Mouse (Mus musculus) heart, embryonic 13.5 days (tissue): ENCODE measurements around the gene Lrsam1. TPM values are rescaled to one million over a fixed set of nuclear protein-coding genes. Genes with fewer than 3 reads are reported as not detected.

Experiments used
- ATAC-seq: fragments of 200-750 bp; cut with Nextera tagmentation; 2 replicates; pipeline ENCODE4 v1.8.0; 2017; ENCODE audit warnings: moderate TSS enrichment; ENCODE audit not compliant: insufficient number of reproducible peaks, low FRiP score, low TSS enrichment; ENCODE audit errors: extremely low read depth
- H3K27ac ChIP-seq: fragments of 300-500 bp; sonication (generic); replicated peaks from 2 replicates; pipeline ENCODE4 v1.5.1; 2015; ENCODE audit warnings: moderate library complexity, mild to moderate bottlenecking, inconsistent platforms
- H3K27me3 ChIP-seq: fragments of 300-500 bp; sonication (generic); replicated peaks from 2 replicates; pipeline ENCODE4 v1.6.1; 2015; ENCODE audit warnings: mild to moderate bottlenecking, inconsistent platforms
- H3K36me3 ChIP-seq: fragments of 300-500 bp; sonication (generic); 2 replicates; pipeline ENCODE4 v1.6.1; 2015; ENCODE audit warnings: mild to moderate bottlenecking, inconsistent platforms
- H3K4me1 ChIP-seq: fragments of 300-500 bp; sonication (generic); 2 replicates; pipeline ENCODE4 v1.6.1; 2015; ENCODE audit warnings: inconsistent platforms
- H3K4me2 ChIP-seq: fragments of 300-500 bp; sonication (generic); 2 replicates; pipeline ENCODE4 v1.6.1; 2015; ENCODE audit warnings: inconsistent platforms, mild to moderate bottlenecking, moderate library complexity
- H3K4me3 ChIP-seq: fragments of 300-500 bp; sonication (generic); 2 replicates; pipeline ENCODE4 v1.5.1; 2015; ENCODE audit warnings: moderate library complexity, mild to moderate bottlenecking, inconsistent platforms
- H3K9ac ChIP-seq: fragments of 300-500 bp; sonication (generic); 2 replicates; pipeline ENCODE4 v1.6.1; 2015; ENCODE audit warnings: inconsistent platforms, mild to moderate bottlenecking, moderate library complexity
- H3K9me3 ChIP-seq: fragments of 300-500 bp; sonication (generic); 2 replicates; pipeline ENCODE4 v1.6.1; 2016; ENCODE audit warnings: inconsistent platforms
- WGBS: fragments of 180-500 bp; shearing (Covaris S2); methylation state at CpG from one replicate; pipeline ENCODE4 v1.1.7; 2015; ENCODE audit warnings: mixed read lengths; 5-methylcytosine and 5-hydroxymethylcytosine counted together
- polyA plus RNA-seq: library from polyadenylated mRNA; unstranded; fragments of >200 nt; fragmentation: Nextera tagmentation; extraction: Ambion mirVana; gene quantifications from 2 replicates; pipeline ENCODE4 v1.2.1, GENCODE M21; 2015

Lrsam1 gene
- polyA plus RNA-seq, 1 experiment from 2014 or later, result 9.6 TPM

GRCm38 (mm10) chr2:32892490-32892889, 68.9 kb downstream of the Lrsam1 start:
- H3K9me3 ChIP-seq, result no peaks in the 10 kb centered on the region
- H3K36me3 ChIP-seq, result peaks cover 27% of the 10 kb centered on the region
- WGBS, result 72% methylated on average over 14 of the region's 14 CpGs
- ATAC-seq, result no peak
- no peak overlapping the region for H3K9ac ChIP-seq
- no peak overlapping the region for H3K4me3 ChIP-seq
- no peak overlapping the region for H3K4me2 ChIP-seq
- no peak overlapping the region for H3K27ac ChIP-seq
- peaks cover 90% of the 10 kb centered on the region for H3K4me1 ChIP-seq
- no peaks in the 10 kb centered on the region for H3K27me3 ChIP-seq

GRCm38 (mm10) chr2:32891278-32891677, 70.1 kb downstream of the Lrsam1 start:
- H3K4me2 ChIP-seq, result no peak overlapping the region
- ATAC-seq, result no peak
- 26% methylated on average over 9 of the region's 9 CpGs for WGBS
- peaks cover 90% of the 10 kb centered on the region for H3K4me1 ChIP-seq
- H3K27me3 ChIP-seq, result no peaks in the 10 kb centered on the region
- H3K9ac ChIP-seq, result 0 out of 2 replicates have a peak overlapping the region, but pooled peaks have one; percentile 21
- H3K27ac ChIP-seq, result peak overlapping the region; percentile 40
- no peak overlapping the region for H3K4me3 ChIP-seq
- H3K9me3 ChIP-seq, result no peaks in the 10 kb centered on the region
- H3K36me3 ChIP-seq, result peaks cover 27% of the 10 kb centered on the region

GRCm38 (mm10) chr2:32890280-32890679, 71.1 kb downstream of the Lrsam1 start:
- H3K27me3 ChIP-seq, result no peaks in the 10 kb centered on the region
- no peaks in the 10 kb centered on the region for H3K9me3 ChIP-seq
- no peak overlapping the region for H3K4me3 ChIP-seq
- no peak for ATAC-seq
- H3K27ac ChIP-seq, result peak overlapping the region; percentile 98
- H3K9ac ChIP-seq, result 0 out of 2 replicates have a peak overlapping the region, but pooled peaks have one; percentile 82
- H3K4me2 ChIP-seq, result no peak overlapping the region
- H3K36me3 ChIP-seq, result peaks cover 27% of the 10 kb centered on the region
- peaks cover 90% of the 10 kb centered on the region for H3K4me1 ChIP-seq
- 76% methylated on average over 3 of the region's 3 CpGs for WGBS

- peaks cover 94% of the 10 kb centered on the region for H3K4me1 ChIP-seq
- H3K4me2 ChIP-seq, result peak overlapping the region; percentile 59
- no peak for ATAC-seq
- H3K4me3 ChIP-seq, result no peak overlapping the region
- 15% methylated on average over 3 of the region's 3 CpGs for WGBS
- peaks cover 14% of the 10 kb centered on the region for H3K36me3 ChIP-seq
- H3K9ac ChIP-seq, result peak overlapping the region; percentile 82
- H3K27ac ChIP-seq, result peak overlapping the region; percentile 98
- H3K27me3 ChIP-seq, result no peaks in the 10 kb centered on the region
- H3K9me3 ChIP-seq, result no peaks in the 10 kb centered on the region
These were observed 72.9 kb downstream of the Lrsam1 start for GRCm38 (mm10) chr2:32888551-32888950.

- peaks cover 9% of the 10 kb centered on the region for H3K36me3 ChIP-seq
- peaks cover 96% of the 10 kb centered on the region for H3K4me1 ChIP-seq
- no peak overlapping the region for H3K4me3 ChIP-seq
- peak overlapping the region; percentile 98 for H3K27ac ChIP-seq
- peak overlapping the region; percentile 82 for H3K9ac ChIP-seq
- H3K9me3 ChIP-seq, result no peaks in the 10 kb centered on the region
- no peak for ATAC-seq
- 6% methylated on average over 9 of the region's 9 CpGs for WGBS
- no peaks in the 10 kb centered on the region for H3K27me3 ChIP-seq
- H3K4me2 ChIP-seq, result peak overlapping the region; percentile 59
These were observed 73.4 kb downstream of the Lrsam1 start for GRCm38 (mm10) chr2:32888029-32888428.

GRCm38 (mm10) chr2:32884745-32885144, 76.7 kb downstream of the Lrsam1 start:
- WGBS, result 14% methylated on average over 7 of the region's 7 CpGs
- Histone ChIP-seq H3K4me2 (peak overlapping the region; percentile 46), H3K27me3 (no peaks in the 10 kb centered on the region), H3K9ac (peak overlapping the region; percentile 45), H3K4me1 (peaks cover 100% of the 10 kb centered on the region), H3K27ac (peak overlapping the region; percentile 97), H3K9me3 (no peaks in the 10 kb centered on the region), H3K36me3 (no peaks in the 10 kb centered on the region), H3K4me3 (no peak overlapping the region)
- no peak for ATAC-seq

- H3K4me3 ChIP-seq, result peak overlapping the region; percentile 11; the same call in 1 of the 2 replicates
- WGBS, result 30% methylated on average over 11 of the region's 21 CpGs
These were observed 79.0 kb downstream of the Lrsam1 start for GRCm38 (mm10) chr2:32882283-32883043.

GRCm38 (mm10) chr2:32881723-32882122, 79.7 kb downstream of the Lrsam1 start:
- peak; percentile 7; the same call in 1 of the 2 replicates for ATAC-seq

More at GRCm38 (mm10) chr2:32882283-32883043, 79.0 kb downstream of the Lrsam1 start:
- no peaks in the 10 kb centered on the region for H3K36me3 ChIP-seq
- H3K27ac ChIP-seq, result peak overlapping the region; percentile 97
- no peak for ATAC-seq
- H3K9ac ChIP-seq, result peak overlapping the region; percentile 73
- H3K4me1 ChIP-seq, result peaks cover 100% of the 10 kb centered on the region
- H3K9me3 ChIP-seq, result no peaks in the 10 kb centered on the region
- H3K4me2 ChIP-seq, result peak overlapping the region; percentile 55
- no peaks in the 10 kb centered on the region for H3K27me3 ChIP-seq

GRCm38 (mm10) chr2:32881054-32881453, 80.4 kb downstream of the Lrsam1 start:
- no peak for ATAC-seq
- peak overlapping the region; percentile 71 for H3K9ac ChIP-seq
- peaks cover 93% of the 10 kb centered on the region for H3K4me1 ChIP-seq
- no peaks in the 10 kb centered on the region for H3K27me3 ChIP-seq
- no peak overlapping the region for H3K4me3 ChIP-seq
- no peaks in the 10 kb centered on the region for H3K36me3 ChIP-seq
- H3K4me2 ChIP-seq, result peak overlapping the region; percentile 55
- no peaks in the 10 kb centered on the region for H3K9me3 ChIP-seq
- peak overlapping the region; percentile 97 for H3K27ac ChIP-seq
- WGBS, result 48% methylated on average over 6 of the region's 6 CpGs

More at GRCm38 (mm10) chr2:32881723-32882122, 79.7 kb downstream of the Lrsam1 start:
- no peaks in the 10 kb centered on the region for H3K36me3 ChIP-seq
- H3K4me3 ChIP-seq, result no peak overlapping the region
- H3K4me2 ChIP-seq, result peak overlapping the region; percentile 55
- H3K4me1 ChIP-seq, result peaks cover 99% of the 10 kb centered on the region
- peak overlapping the region; percentile 97 for H3K27ac ChIP-seq
- peak overlapping the region; percentile 71 for H3K9ac ChIP-seq
- no peaks in the 10 kb centered on the region for H3K9me3 ChIP-seq
- no peaks in the 10 kb centered on the region for H3K27me3 ChIP-seq
- 20% methylated on average over 3 of the region's 3 CpGs for WGBS

- Histone ChIP-seq H3K36me3 (no peaks in the 10 kb centered on the region), H3K4me3 (0 out of 2 replicates have a peak overlapping the region, but pooled peaks have one; percentile 75), H3K9ac (peak overlapping the region; percentile 93), H3K27ac (peak overlapping the region; percentile 97), H3K27me3 (no peaks in the 10 kb centered on the region), H3K9me3 (no peaks in the 10 kb centered on the region), H3K4me1 (peaks cover 87% of the 10 kb centered on the region), H3K4me2 (peak overlapping the region; percentile 82)
- 66% methylated on average over 5 of the region's 5 CpGs for WGBS
- ATAC-seq, result no peak
These were observed 81.8 kb downstream of the Lrsam1 start for GRCm38 (mm10) chr2:32879593-32879992.

GRCm38 (mm10) chr2:32878396-32878795, 83.0 kb downstream of the Lrsam1 start:
- Histone ChIP-seq H3K36me3 (no peaks in the 10 kb centered on the region), H3K4me2 (peak overlapping the region; percentile 82), H3K27ac (peak overlapping the region; percentile 97), H3K4me3 (peak overlapping the region; percentile 75), H3K27me3 (no peaks in the 10 kb centered on the region), H3K9me3 (no peaks in the 10 kb centered on the region), H3K4me1 (peaks cover 87% of the 10 kb centered on the region), H3K9ac (peak overlapping the region; percentile 93)
- WGBS, result 73% methylated on average over 3 of the region's 3 CpGs
- no peak for ATAC-seq
